Mouse (Mus musculus): Measurements from ENCODE around the gene Arvcf.

GRCm38 (mm10) chr16:18373632-18374031, 25.6 kb downstream of the Arvcf start:
- TF ChIP-seq CTCF (IDR thresholded peaks at IDR 0.05; ENCODE audit: low read depth, low read length) (no peak), EP300 (IDR thresholded peaks at IDR 0.05; ENCODE audit: insufficient read depth, low read depth, low read length) (no peak)
